Mouse (Mus musculus): ENCODE measurements at regions not wholly inside any gene's neighbourhood (a gene's known extent, or its start where the extent isn't known, plus 50 kb on each side); places are given as distances from the start of the nearest gene placed in this dataset.

DNA sequence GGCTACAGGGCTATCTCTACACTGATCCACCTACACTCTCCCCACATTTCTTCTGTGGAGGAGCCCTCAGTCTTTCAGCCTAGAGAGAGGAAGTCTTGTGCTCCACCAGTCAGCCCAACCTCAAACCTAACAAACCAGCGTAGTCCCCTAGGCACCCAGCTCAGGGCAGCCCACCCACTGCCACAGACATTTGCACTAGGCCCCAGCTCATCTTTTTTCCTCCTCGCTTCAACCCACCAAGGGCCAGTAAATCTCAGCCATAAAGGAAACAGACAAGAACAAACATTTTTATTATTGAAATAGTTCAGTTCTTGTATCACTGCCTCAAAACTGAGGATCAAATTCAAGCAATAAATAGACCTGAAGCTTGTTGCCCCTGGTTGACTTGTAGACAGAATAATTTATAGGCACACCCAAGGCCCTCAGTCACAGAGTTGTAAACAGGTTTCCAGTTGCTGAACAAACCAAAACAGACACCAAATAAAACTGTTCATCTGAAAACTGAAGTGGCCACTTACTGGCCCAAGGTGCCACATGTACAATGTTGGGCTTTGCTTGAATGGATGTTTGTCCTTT, 58.0 kb upstream of the Cdyl start:
- DNase-seq (ENCODE audit: low spot score in 2 of 2) = no peak

GRCm38 (mm10) chr13:35603080-35603479, 56.6 kb upstream of the Cdyl start:
- DNase-seq (ENCODE audit: low spot score in 2 of 2) = no peak

- DNase-seq (ENCODE audit: low spot score in 2 of 2) = peak in 1 of 2 experiments; percentile 47
Measured at GRCm38 (mm10) chr13:35604061-35604460, 55.6 kb upstream of the Cdyl start.

DNA sequence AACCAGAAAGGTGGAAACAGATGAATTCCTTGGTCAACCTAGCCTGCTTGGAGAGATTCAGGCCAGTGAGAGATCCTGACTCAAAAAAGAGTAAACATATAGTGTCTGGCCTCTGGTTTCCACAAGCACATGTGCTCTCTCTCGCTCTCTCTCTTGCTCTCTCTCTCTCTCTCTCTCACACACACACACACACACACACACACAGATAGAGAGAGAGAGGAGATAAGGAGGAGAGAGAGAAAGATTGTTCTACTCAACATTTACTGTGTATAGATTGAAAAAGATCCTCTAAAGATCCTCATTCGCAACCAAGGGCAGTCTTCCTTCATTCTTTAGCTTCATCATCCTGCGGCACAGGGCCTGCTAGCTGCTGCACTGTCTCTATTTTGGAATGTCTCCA, 54.9 kb upstream of the Cdyl start:
- DNase-seq (ENCODE audit: low spot score in 2 of 2) = peak in 1 of 2 experiments; percentile 7

DNA sequence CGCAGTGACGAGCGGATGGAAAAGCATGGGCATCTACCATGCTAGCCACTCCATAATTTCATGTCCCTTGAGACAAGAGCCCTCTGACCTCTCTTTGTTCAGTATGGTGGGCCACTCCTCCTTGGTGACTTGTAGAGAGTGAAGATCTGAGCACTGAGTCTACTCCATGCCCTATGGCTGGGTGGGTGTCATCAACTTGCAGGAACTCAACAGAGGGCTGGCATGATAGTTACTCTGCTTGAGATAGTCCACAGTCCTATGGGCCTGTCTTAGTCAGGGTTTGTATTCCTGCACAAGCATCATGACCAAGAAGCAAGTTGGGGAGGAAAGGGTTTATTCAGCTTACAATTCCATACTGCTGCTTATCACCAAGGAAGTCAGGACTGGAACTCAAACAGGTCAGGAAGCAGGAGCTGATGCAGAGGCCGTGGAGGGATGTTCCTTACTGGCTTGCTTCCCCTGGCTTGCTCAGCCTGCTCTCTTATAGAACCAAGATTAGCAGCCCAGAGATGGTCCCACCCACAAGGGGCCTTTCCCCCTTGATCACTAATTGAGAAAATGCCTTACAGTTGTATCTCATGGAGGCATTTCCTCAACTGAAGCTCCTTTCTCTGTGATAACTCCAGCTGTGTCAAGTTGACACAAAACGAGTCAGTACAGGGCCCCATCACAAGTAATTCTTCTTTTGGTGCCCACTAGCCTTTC, 52.6 kb upstream of the Cdyl start:
- peak in 1 of 2 experiments; percentile 48 for DNase-seq (ENCODE audit: low spot score in 2 of 2)

DNA sequence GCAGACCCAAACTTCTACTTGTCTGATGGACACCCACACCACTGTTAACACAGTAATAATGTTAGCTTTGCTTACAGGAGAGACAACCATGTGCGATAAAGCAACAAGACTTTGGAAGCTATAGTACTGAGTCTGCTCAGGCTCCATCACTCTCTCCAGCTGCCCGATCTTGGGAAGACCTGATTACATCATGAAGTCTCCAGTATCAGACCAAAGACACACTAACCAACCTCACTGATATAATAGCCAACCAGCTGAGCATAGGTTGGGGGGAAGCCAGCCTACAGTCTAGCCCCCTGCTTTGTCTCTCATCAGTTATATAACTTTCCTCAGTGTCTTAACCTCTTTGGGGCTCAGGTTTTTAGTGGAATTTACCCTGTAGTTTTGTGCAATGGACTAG, 51.9 kb upstream of the Cdyl start:
- peak in 1 of 2 experiments; percentile 16 for DNase-seq (ENCODE audit: low spot score in 2 of 2)
